Mouse (Mus musculus) cortical plate, adult 2 months (tissue): ENCODE results near the gene Slc36a1. TPM values are rescaled to one million over a fixed set of nuclear protein-coding genes. Genes with fewer than 3 reads are reported as not detected.
A peak's percentile ranks its signal among the peaks of the same experiment; 100 is the strongest.

Source experiments
- H3K27ac ChIP-seq: fragments of 200-500 bp; 2 replicates; pipeline ENCODE4 v1.5.1; 2012; ENCODE audit warnings: low read length, control low read depth, inconsistent platforms; ENCODE audit not compliant: insufficient read depth
- H3K4me1 ChIP-seq: fragments of 200-500 bp; 2 replicates; pipeline ENCODE4 v1.6.1; 2011; ENCODE audit warnings: low read length; ENCODE audit not compliant: control insufficient read depth, insufficient read depth
- H3K4me3 ChIP-seq: fragments of 200-500 bp; 2 replicates; pipeline ENCODE4 v1.5.1; 2011; ENCODE audit warnings: mild to moderate bottlenecking, low read length, control low read depth; ENCODE audit not compliant: insufficient read depth
- CTCF ChIP-seq: fragments of 200-500 bp; IDR thresholded peaks from 2 replicates; pipeline ENCODE4 v1.5.1; 2011; ENCODE audit warnings: mild to moderate bottlenecking, control low read depth, low read length; ENCODE audit not compliant: insufficient read depth; ENCODE audit errors: extremely low read depth
- POLR2A ChIP-seq: fragments of 200-500 bp; IDR thresholded peaks from 2 replicates; pipeline ENCODE4 v1.6.1; 2011; ENCODE audit warnings: mild to moderate bottlenecking, low read length, control low read depth; ENCODE audit not compliant: insufficient read depth; ENCODE audit errors: extremely low read depth
- polyA plus RNA-seq: library from polyadenylated mRNA; depleted of rRNA; stranded (reverse); fragments of >200 nt; gene quantifications from 2 replicates; pipeline ENCODE4 v1.2.3, GENCODE M21; 2012; rRNA removed

Gene Slc36a1
- polyA plus RNA-seq, result 33.5 and 35.9 TPM in 2 replicates

GRCm38 (mm10) chr11:55204159-55204596, at the start of gene Slc36a1:
Gene Slc36a1, plus strand, starts transcription at chr11:55204350.
- Histone ChIP-seq H3K4me1 (no peaks in the 10 kb centered on the region), H3K4me3 (peak within 1 kb of the TSS; percentile 95), H3K27ac (peak within 1 kb of the TSS; percentile 53; the same call in 1 of the 2 replicates)
- TF ChIP-seq POLR2A (peak; percentile 68; the same call in 1 of the 2 replicates), CTCF (peak; percentile 89)

GRCm38 (mm10) chr11:55154398-55155069, 49.6 kb upstream of the Slc36a1 start:
- H3K4me3 ChIP-seq, result no peak overlapping the region
- H3K4me1 ChIP-seq, result no peaks in the 10 kb centered on the region
- no peak overlapping the region for H3K27ac ChIP-seq
- TF ChIP-seq POLR2A (no peak), CTCF (no peak)

GRCm38 (mm10) chr11:55155070-55155421, 49.1 kb upstream of the Slc36a1 start:
- H3K4me1 ChIP-seq, result no peaks in the 10 kb centered on the region
- TF ChIP-seq POLR2A (no peak), CTCF (no peak)
- no peak overlapping the region for H3K27ac ChIP-seq
- no peak overlapping the region for H3K4me3 ChIP-seq

GRCm38 (mm10) chr11:55158785-55159359, 45.3 kb upstream of the Slc36a1 start:
- Histone ChIP-seq H3K4me3 (no peak overlapping the region), H3K4me1 (no peaks in the 10 kb centered on the region), H3K27ac (no peak overlapping the region)
- TF ChIP-seq POLR2A, result no peak
- peak; percentile 87 for TF ChIP-seq CTCF

GRCm38 (mm10) chr11:55162670-55163069, 41.5 kb upstream of the Slc36a1 start:
- Histone ChIP-seq H3K27ac (no peak overlapping the region), H3K4me1 (no peaks in the 10 kb centered on the region), H3K4me3 (no peak overlapping the region)
- TF ChIP-seq POLR2A (no peak), CTCF (peak; percentile 88)

- H3K4me1 ChIP-seq, result no peaks in the 10 kb centered on the region
Measured at GRCm38 (mm10) chr11:55164723-55165122, 39.4 kb upstream of the Slc36a1 start.

GRCm38 (mm10) chr11:55165748-55166147, 38.4 kb upstream of the Slc36a1 start:
- no peaks in the 10 kb centered on the region for H3K4me1 ChIP-seq
- no peak for TF ChIP-seq CTCF
- TF ChIP-seq POLR2A, result no peak
- H3K27ac ChIP-seq, result no peak overlapping the region
- H3K4me3 ChIP-seq, result no peak overlapping the region

More at GRCm38 (mm10) chr11:55164723-55165122, 39.4 kb upstream of the Slc36a1 start:
- H3K4me3 ChIP-seq, result no peak overlapping the region
- H3K27ac ChIP-seq, result no peak overlapping the region
- no peak for TF ChIP-seq POLR2A
- TF ChIP-seq CTCF, result peak; percentile 72

- no peaks in the 10 kb centered on the region for H3K4me1 ChIP-seq
- H3K27ac ChIP-seq, result no peak overlapping the region
- H3K4me3 ChIP-seq, result no peak overlapping the region
- TF ChIP-seq POLR2A (no peak), CTCF (no peak)
Measured at GRCm38 (mm10) chr11:55168504-55168903, 35.6 kb upstream of the Slc36a1 start.

GRCm38 (mm10) chr11:55168914-55169313, 35.2 kb upstream of the Slc36a1 start:
- no peak overlapping the region for H3K27ac ChIP-seq
- TF ChIP-seq CTCF (no peak), POLR2A (no peak)
- no peak overlapping the region for H3K4me3 ChIP-seq
- H3K4me1 ChIP-seq, result no peaks in the 10 kb centered on the region

GRCm38 (mm10) chr11:55170501-55170900, 33.6 kb upstream of the Slc36a1 start:
- H3K4me3 ChIP-seq, result no peak overlapping the region
- no peak for TF ChIP-seq CTCF
- no peak for TF ChIP-seq POLR2A

More at GRCm38 (mm10) chr11:55170501-55170900, 33.6 kb upstream of the Slc36a1 start:
- H3K4me1 ChIP-seq, result no peaks in the 10 kb centered on the region
- no peak overlapping the region for H3K27ac ChIP-seq
